Mouse (Mus musculus) liver, embryonic 14.5 days (tissue): ENCODE data around the gene Mapk13. TPM values are rescaled to one million over a fixed set of nuclear protein-coding genes. Genes with fewer than 3 reads are reported as not detected.

Experiments used
- ATAC-seq: fragments of 200-750 bp; cut with Nextera tagmentation; 2 replicates; pipeline ENCODE4 v1.8.0; 2017; ENCODE audit warnings: moderate number of reproducible peaks, mild to moderate bottlenecking, moderate library complexity; ENCODE audit not compliant: insufficient read depth
- DNase-seq, 3 experiments: peaks; one replicate each; pipeline ENCODE4 v3.0.0-alpha.2; 2012 to 2013; ENCODE audit warnings: low read depth in 3 of 3, low spot score in 3 of 3
- H3K27ac ChIP-seq: fragments of 300-500 bp; sonication (generic); 2 replicates; pipeline ENCODE4 v1.5.1; 2014; ENCODE audit warnings: moderate library complexity, mild to moderate bottlenecking, control low read depth, inconsistent platforms
- H3K27me3 ChIP-seq: fragments of 300-500 bp; sonication (generic); 2 replicates; pipeline ENCODE4 v1.6.1; 2014; ENCODE audit warnings: mild to moderate bottlenecking, low read length, moderate library complexity; ENCODE audit not compliant: control insufficient read depth, insufficient read depth
- H3K36me3 ChIP-seq: fragments of 300-500 bp; sonication (generic); replicated peaks from 2 replicates; pipeline ENCODE4 v1.6.1; 2014; ENCODE audit warnings: low read depth; ENCODE audit not compliant: control insufficient read depth, insufficient read depth
- H3K4me1 ChIP-seq, 2 experiments: fragments of 200-500 bp in 1 of 2; fragments of 300-500 bp in 1 of 2; sonication (generic) in 1 of 2; replicated peaks; 2 replicates each; pipeline ENCODE4 v1.6.1; 2012 to 2014; ENCODE audit warnings: antibody characterized with exemption in 1 of 2, inconsistent platforms in 1 of 2, low read length in 1 of 2; ENCODE audit not compliant: control insufficient read depth in 2 of 2, insufficient read depth in 2 of 2
- H3K4me2 ChIP-seq: fragments of 300-500 bp; sonication (generic); 2 replicates; pipeline ENCODE4 v1.6.1; 2014; ENCODE audit warnings: low read depth, mild to moderate bottlenecking, control low read depth, moderate library complexity
- H3K4me3 ChIP-seq, 2 experiments: fragments of 200-500 bp in 1 of 2; fragments of 300-500 bp in 1 of 2; sonication (generic) in 1 of 2; 2 replicates each; pipeline ENCODE4 v1.5.1; 2012 to 2014; ENCODE audit warnings: low read depth in 2 of 2, low read length in 2 of 2, mild to moderate bottlenecking in 2 of 2, control low read depth in 1 of 2, inconsistent platforms in 1 of 2, moderate library complexity in 1 of 2; ENCODE audit not compliant: insufficient read depth in 1 of 2
- H3K9ac ChIP-seq: fragments of 300-500 bp; sonication (generic); replicated peaks from 2 replicates; pipeline ENCODE4 v1.6.1; 2014; ENCODE audit warnings: mild to moderate bottlenecking, control low read depth, moderate library complexity
- H3K9me3 ChIP-seq: fragments of 300-500 bp; sonication (generic); 2 replicates; pipeline ENCODE4 v1.6.1; 2016; ENCODE audit warnings: low read length, mixed read lengths; ENCODE audit not compliant: control insufficient read depth
- CTCF ChIP-seq: IDR thresholded peaks from 2 replicates; pipeline ENCODE4 v1.5.1; 2016; ENCODE audit warnings: antibody characterized with exemption, low read depth, control low read depth
- EP300 ChIP-seq: IDR thresholded peaks from 2 replicates; pipeline ENCODE4 v1.6.1; 2016; ENCODE audit warnings: antibody characterized with exemption, low read depth
- WGBS: fragments of 180-500 bp; shearing (Covaris S2); extraction: QIAGEN DNeasy Blood & Tissue Kit; methylation state at CpG from one replicate; pipeline ENCODE4 v1.1.7; 2014; ENCODE audit not compliant: insufficient replicate concordance; 5-methylcytosine and 5-hydroxymethylcytosine counted together
- polyA plus RNA-seq, 2 experiments: library from polyadenylated mRNA; depleted of rRNA in 1 of 2; stranded (reverse) in 1 of 2; unstranded in 1 of 2; fragments of >200 nt; fragmentation: Nextera tagmentation in 1 of 2; extraction: Ambion mirVana in 1 of 2; gene quantifications; 2 replicates each; pipeline versions ENCODE4 v1.2.1 to v1.2.3; 2012 to 2014

Gene Mapk13
- polyA plus RNA-seq, 2 experiments, result 1.6 TPM

DNA sequence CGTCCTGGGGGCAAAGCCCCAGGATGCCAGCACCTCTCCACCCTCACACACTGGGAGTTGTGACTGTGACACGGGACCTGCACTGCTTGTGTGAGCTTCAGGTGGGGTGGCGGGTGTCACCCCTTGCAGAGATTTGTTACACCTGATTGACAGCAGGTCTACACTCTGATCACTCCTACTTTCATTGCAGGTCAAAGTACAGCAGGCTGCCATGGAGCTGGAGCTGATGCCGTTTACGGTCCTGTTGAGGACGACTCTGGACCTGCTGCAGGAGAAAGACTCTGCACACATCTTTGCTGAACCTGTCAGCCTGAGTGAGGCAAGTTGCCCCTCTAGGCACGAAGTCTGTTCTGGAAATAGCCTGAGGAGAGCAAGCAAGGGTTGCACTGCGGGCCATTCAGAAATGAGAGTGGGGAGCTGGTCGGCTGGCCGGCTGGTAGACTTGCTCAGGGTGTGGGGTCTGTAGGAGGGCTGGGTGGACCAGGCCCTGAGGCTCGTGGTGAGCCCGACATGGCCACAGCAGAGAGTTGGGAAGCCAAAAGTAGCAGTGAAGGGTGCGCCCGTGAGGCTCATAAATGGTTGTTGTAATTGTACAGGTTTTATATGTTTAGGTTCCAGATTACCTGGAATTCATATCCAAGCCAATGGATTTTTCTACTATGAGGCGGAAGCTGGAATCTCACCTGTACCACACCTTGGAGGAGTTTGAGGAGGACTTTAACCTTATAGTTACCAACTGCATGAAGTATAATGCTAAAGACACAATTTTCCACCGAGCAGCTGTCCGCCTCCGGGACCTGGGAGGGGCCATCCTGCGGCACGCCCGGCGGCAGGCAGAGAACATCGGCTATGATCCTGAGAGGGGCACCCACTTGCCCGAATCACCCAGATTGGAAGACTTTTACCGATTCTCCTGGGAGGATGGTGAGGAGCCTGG lies 48.0 kb downstream of the Mapk13 start:
- Histone ChIP-seq H3K4me3 (no peak overlapping the region), H3K36me3 (peaks cover 98% of the 10 kb centered on the region), H3K27ac (no peak overlapping the region), H3K9ac (no peak overlapping the region), H3K27me3 (no peaks in the 10 kb centered on the region), H3K4me1 (peaks cover 1 to 8% of the 10 kb centered on the region in 2 experiments), H3K9me3 (no peaks in the 10 kb centered on the region), H3K4me2 (no peak overlapping the region)
- ATAC-seq (no peak), DNase-seq (no peak)
- no peak for TF ChIP-seq EP300
- no peak for TF ChIP-seq CTCF
- WGBS, result 90% methylated on average over 25 of the region's 25 CpGs

- ATAC-seq, result no peak
- no peak for TF ChIP-seq EP300
- TF ChIP-seq CTCF, result no peak
- peaks cover 28 to 33% of the 10 kb centered on the region in 2 experiments for H3K4me1 ChIP-seq
Observed at GRCm38 (mm10) chr17:28820189-28820588, 51.1 kb downstream of the Mapk13 start.

DNA sequence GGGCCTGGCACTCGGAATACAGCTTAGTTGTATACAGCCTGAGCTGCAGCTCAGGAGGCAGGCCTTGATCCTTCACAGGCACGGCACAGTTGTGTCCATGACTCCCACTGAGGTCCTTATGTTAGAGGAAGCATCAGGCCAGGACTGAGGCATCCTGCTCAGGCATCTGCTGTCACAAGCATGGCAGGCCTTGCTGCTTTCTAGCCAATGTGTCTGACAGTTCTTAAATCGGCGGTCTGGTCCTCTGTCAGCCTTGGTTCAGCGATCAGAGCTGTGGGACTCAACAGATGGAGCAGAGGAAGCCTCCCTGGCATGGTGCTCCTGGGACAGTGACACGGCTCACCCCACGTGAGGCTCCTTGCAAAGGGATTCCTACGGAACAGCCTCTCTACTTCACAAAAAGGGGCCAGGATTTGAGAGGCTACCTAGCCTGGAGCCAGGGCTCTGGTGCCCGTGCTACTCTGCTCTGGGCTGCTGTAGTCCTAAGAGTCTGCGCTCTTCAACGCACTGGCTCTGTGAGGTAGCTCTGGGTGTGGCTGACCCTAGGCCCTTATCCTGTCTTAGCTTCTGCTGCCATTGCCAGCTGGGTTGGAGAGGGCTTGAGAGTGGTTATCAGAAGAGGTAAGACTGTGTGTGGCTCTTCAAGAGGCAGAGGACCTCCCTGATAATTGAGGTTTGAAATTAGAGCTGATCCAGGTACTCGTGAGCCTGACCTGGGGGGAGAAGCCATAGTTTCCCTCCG lies 54.1 kb downstream of the Mapk13 start:
- Histone ChIP-seq H3K9me3 (no peaks in the 10 kb centered on the region), H3K9ac (peak overlapping the region; percentile 88), H3K36me3 (peaks cover 93% of the 10 kb centered on the region), H3K4me1 (peaks cover 53 to 60% of the 10 kb centered on the region in 2 experiments), H3K27ac (peak overlapping the region; percentile 98), H3K4me3 (peak overlapping the region; percentile 66 to 70), H3K4me2 (peak overlapping the region; percentile 90), H3K27me3 (no peaks in the 10 kb centered on the region)
- DNase-seq (peak; percentile 94 to 96 (median 96)), ATAC-seq (peak; percentile 99)
- 34% methylated on average over 13 of the region's 13 CpGs for WGBS
- TF ChIP-seq CTCF (0 out of 2 replicates have a peak, but pooled peaks have one; percentile 9), EP300 (peak; percentile 98)

More at GRCm38 (mm10) chr17:28820189-28820588, 51.1 kb downstream of the Mapk13 start:
- Histone ChIP-seq H3K4me2 (no peak overlapping the region), H3K9ac (0 out of 2 replicates have a peak overlapping the region, but pooled peaks have one; percentile 23), H3K36me3 (peaks cover 92% of the 10 kb centered on the region), H3K27ac (peak overlapping the region; percentile 33; the same call in 1 of the 2 replicates), H3K4me3 (no peak overlapping the region), H3K27me3 (no peaks in the 10 kb centered on the region), H3K9me3 (no peaks in the 10 kb centered on the region)
- WGBS, result 85% methylated on average over 2 of the region's 2 CpGs
- no peak for DNase-seq

GRCm38 (mm10) chr17:28823749-28824148 lies 54.7 kb downstream of the Mapk13 start:
- Histone ChIP-seq H3K4me2 (peak overlapping the region; percentile 90), H3K4me3 (peak overlapping the region; percentile 66 to 70), H3K36me3 (peaks cover 93% of the 10 kb centered on the region), H3K27me3 (no peaks in the 10 kb centered on the region), H3K27ac (peak overlapping the region; percentile 98), H3K9ac (peak overlapping the region; percentile 88), H3K4me1 (peaks cover 58 to 66% of the 10 kb centered on the region in 2 experiments), H3K9me3 (no peaks in the 10 kb centered on the region)
- 53% methylated on average over 11 of the region's 11 CpGs for WGBS
- ATAC-seq, result peak; percentile 17; the same call in 1 of the 2 replicates
- no peak for DNase-seq
- TF ChIP-seq CTCF (no peak), EP300 (no peak)
